Mouse (Mus musculus) erythroblast, adult 5-6 weeks (primary cell): ENCODE data around the gene Ms4a6c. TPM values are rescaled to one million over a fixed set of nuclear protein-coding genes. Genes with fewer than 3 reads are reported as not detected.
"Not testable (repeated sequence)": the region's sequence is repeated elsewhere in the genome, so short reads cannot be mapped to it uniquely, and the experiment has no call there.

Experiments
- ATAC-seq: replicated peaks from 2 replicates; pipeline ENCODE4 v1.8.0; 2016; ENCODE audit warnings: moderate number of reproducible peaks, mild to moderate bottlenecking, moderate TSS enrichment, inconsistent platforms; ENCODE audit not compliant: poor library complexity, low FRiP score, severe bottlenecking
- total RNA-seq, 2 experiments: library from RNA; stranded (forward) in 1 of 2; stranded (reverse) in 1 of 2; fragments of 150-400 nt in 1 of 2; fragments of 200-764, 138-1000 nt in 1 of 2; gene quantifications; 2 replicates each; pipeline versions ENCODE4 v1.2.3 to v1.2.4; 2015 to 2017; ENCODE audit warnings: low replicate concordance in 2 of 2

The Ms4a6c gene
- total RNA-seq (2015; ENCODE audit: low replicate concordance) (39.6 and 40.1 TPM in 2 replicates), total RNA-seq (2017; ENCODE audit: low replicate concordance) (22.8 and 32.6 TPM in 2 replicates)

GRCm38 (mm10) chr19:11469215-11469614 is at the start of gene Ms4a6c:
Gene Ms4a6c, plus strand, starts transcription at chr19:11469366.
- not testable (repeated sequence) for ATAC-seq

- ATAC-seq: not testable (repeated sequence)
These were observed 38.0 kb upstream of the Ms4a6c start for GRCm38 (mm10) chr19:11431209-11431608.

- no peak for ATAC-seq
These were observed 33.9 kb upstream of the Ms4a6c start for GRCm38 (mm10) chr19:11435058-11435834.

- ATAC-seq: no peak
These were observed 25.8 kb upstream of the Ms4a6c start, which contains the start of gene Ms4a4b for GRCm38 (mm10) chr19:11443338-11443737. Gene Ms4a4b, plus strand, starts transcription at chr19:11443553.

- ATAC-seq: no peak
These were observed 25.2 kb upstream of the Ms4a6c start for GRCm38 (mm10) chr19:11443964-11444363.

DNA sequence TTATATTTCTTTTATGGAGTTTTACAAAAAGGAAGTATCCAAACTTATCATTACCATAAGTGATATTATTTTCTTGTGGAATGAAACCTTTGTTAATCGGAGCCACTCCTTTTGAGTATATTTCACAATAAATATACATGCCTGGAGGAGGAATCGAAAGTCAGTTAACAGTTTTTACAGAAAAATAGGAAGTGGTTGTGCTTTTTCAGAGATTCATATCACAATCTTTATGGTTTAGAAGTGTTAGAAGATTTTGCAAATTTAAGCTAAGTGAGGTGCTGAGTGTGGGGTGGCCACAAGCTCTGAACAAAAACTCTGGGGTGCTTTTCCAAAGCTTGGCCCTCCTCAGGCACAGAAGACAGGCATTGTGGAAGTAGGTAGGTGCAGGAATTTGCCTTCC is 21.9 kb upstream of the Ms4a6c start:
- no peak for ATAC-seq

DNA sequence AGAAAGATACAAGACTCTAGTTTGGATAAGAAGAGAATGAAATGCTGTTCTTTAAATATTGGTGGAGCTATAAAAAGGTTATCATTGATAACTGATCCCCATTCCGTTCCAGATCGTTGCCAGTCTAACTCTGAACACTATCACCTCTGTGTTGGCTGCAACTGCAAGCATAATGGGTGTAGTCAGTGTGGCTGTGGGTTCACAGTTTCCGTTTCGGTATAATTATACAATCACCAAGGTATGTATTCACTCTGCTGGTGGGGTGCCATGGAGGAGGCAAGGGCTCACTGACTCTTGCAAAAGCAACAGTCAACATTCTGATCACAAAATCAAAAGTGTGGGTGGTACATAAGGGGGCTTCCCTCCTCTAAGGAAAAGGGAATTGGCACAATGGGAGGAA is 10.1 kb upstream of the Ms4a6c start:
- not testable (repeated sequence) for ATAC-seq

DNA sequence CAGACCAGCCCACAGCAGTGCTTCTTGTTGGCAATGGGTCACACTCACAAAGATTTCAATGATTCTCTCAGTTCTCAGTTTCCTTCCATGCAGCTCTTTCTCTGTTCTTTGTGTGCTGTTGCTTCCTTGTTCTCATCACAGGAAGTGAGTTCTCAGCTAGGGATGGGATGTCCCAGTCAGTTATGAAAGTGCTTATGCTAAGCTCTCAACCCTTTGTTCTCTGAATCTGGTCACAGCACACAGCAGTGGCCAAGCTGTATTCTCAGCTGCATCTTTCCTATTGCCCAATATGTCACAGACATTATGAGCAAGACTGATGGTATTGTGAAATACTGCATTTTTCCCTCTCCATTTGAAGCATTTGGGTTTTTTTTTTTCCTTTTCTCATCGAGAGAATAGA is 4.4 kb upstream of the Ms4a6c start:
- not testable (repeated sequence) for ATAC-seq

DNA sequence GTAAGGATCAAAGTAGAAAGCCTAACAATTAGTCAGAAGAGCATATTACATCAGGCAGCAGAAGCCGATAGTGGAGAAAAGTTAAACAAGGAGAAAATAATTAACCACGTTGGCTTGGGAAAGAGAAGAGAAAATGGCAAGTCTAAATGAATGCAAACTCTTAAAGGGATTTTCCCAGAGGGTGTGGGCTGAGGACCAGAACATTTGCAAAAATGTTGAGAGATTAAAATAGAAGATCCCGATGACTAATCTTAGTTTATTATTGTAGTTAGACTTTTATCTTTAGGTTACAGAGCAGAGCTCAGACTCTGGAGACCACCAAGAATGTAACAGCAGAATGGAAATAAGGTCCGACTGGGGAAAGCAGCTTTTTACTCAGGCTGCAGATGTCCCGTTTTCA is 2.7 kb upstream of the Ms4a6c start:
- no peak for ATAC-seq

DNA sequence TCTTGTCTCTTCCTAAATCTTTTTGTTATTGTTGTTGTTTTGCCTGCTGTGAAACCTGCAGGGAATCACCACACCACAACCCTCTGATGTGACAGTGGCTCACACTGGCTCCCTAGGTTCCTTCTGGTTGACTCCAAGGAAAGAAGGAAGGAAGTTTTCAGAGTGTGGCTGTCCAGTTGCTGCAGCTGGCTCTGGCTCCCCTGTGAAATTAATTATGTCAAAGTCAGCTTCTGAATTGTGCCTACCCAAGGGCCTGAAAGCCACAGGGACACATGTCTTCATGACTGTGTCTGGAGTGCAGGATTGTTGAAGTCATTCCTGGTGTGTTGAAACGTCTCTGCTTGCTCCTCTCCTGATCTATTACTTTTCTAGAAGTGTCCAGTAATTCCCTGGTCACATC is 805 bp upstream of the Ms4a6c start:
- ATAC-seq: not testable (repeated sequence)

DNA sequence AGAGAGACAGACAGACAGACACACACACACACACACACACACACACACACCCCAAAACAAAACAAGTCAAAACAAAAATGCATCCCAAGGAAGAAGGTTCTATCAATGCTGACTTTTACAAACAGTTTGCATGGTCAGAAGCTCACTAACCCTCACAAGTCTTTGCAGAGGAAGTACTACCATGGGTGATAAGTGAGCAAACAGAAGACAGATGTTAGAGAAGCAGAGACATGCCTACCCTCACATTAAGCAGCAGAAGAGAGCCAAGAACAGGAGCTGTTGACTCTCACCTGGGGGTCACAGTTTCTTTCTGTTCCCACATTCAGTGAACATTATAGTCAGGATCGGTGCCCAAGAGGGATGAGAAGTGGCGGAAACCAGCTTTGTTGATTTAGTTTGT is 10.5 kb downstream of the Ms4a6c start:
- ATAC-seq: no peak

DNA sequence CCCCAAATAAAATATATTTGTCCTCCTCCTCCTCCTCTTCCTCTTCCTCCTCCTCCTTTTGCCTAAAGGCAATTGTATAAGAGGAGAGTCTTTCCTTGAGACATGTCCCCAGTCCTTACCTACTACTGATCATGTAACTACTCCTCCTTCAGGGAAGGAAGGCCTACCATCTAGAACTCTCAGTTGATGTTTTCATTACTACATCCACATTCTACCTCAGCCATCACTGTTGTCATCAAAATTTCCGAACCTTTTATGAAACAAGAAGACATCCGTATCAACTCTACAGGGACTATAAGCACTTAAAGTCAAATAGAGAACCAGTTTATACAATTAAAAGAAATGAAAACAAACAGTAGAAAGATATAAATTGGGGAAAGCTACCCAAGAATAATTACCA is 13.5 kb downstream of the Ms4a6c start:
- no peak for ATAC-seq

DNA sequence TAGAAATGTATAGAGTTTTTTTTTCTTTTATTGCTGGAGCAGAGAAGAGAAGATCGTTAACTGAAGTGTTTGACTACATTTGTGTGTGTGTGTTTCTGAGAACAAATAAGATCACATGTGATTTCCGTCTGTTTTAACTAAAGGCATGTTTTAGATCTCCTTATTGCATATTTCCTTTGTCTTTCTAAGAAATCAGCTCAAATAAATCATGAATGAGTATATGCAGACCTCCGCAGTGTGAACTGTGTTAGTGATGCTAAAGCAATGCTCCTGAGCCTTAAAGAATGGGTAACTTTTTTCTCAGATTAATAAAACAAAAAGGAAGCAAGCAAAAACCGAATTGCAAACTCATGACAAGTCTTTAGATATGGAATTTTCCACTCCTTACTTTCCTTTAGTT is 14.8 kb downstream of the Ms4a6c start:
- no peak for ATAC-seq

GRCm38 (mm10) chr19:11484388-11484787 is 15.2 kb downstream of the Ms4a6c start:
- ATAC-seq: no peak

GRCm38 (mm10) chr19:11485266-11485665 is 16.1 kb downstream of the Ms4a6c start:
- no peak for ATAC-seq

- ATAC-seq: no peak
These were observed 16.6 kb downstream of the Ms4a6c start, which contains the start of gene Gm8369 for GRCm38 (mm10) chr19:11485746-11486145. Gene Gm8369, plus strand, starts transcription at chr19:11485938.

DNA sequence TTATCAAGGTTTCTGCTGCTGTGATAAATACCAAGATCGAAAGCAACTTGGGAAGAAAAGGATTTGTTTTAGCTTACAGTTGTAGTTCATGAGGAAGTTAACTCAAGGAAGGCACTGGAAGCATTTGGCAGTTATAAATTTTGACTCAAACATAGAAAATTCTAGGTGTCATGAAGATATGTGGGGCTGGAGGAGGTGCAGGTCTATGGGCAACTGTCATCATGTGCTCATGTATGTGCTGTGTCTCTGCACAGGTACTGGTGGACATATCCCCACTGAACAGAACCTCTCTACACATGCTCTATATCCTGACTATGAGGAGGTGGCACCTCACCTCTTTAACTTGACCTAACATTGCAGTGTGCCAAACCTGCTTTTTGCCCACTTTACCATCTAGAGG is 17.4 kb downstream of the Ms4a6c start:
- no peak for ATAC-seq

- ATAC-seq: no peak
These were observed 22.4 kb downstream of the Ms4a6c start for GRCm38 (mm10) chr19:11491406-11492189.

DNA sequence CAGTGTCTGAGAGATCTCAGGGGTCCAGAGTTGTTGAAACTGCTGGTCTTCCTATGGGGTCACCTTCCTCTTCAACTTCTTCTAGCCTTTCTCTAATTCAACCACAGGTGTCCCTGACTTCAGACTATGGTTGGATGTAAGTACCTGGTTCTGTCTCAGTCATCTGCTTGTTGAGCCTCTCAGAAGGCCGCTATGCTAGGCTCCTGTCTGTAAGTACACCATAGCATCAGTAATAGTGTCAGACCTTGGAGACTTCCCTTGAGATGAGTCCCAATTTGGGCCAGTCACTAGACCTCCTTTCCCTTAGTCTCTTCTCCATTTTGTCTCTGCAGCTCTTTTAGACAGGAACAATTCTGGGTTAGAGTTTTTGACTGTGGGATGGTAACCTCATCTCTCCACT is 23.5 kb downstream of the Ms4a6c start:
- ATAC-seq: no peak

- no peak for ATAC-seq
These were observed 25.4 kb downstream of the Ms4a6c start for GRCm38 (mm10) chr19:11494519-11494918.

GRCm38 (mm10) chr19:11496361-11496760 is 27.2 kb downstream of the Ms4a6c start:
- ATAC-seq: no peak
